Mouse (Mus musculus) adrenal gland (tissue): ENCODE data around the gene Actr8.

Experiments
- intact Hi-C: fragments of 180-260 bp; cut with DNase I; formaldehyde crosslinking; loops from one replicate; pipeline ENCODE4 v1.15.1; 2025
- long read RNA-seq, 2 experiments: library from polyadenylated mRNA; unstranded; transcript quantifications; one replicate each; pipeline ENCODE4 v2.0.0; 2020; ENCODE audit warnings: borderline replicate concordance in 1 of 2; ENCODE audit not compliant: insufficient replicate concordance in 1 of 2

The Actr8 gene
- long read RNA-seq, experiment 1, transcript Actr8-201 (13 exons, 2,119 nt) = major isoform, 33 of 36 reads
- long read RNA-seq, experiment 1, partial matches to known transcripts = 1 of 36 reads
- long read RNA-seq, experiment 1, other reads (novel, unspliced or antisense) = 1 of 36 reads
- long read RNA-seq, experiment 2, transcript Actr8-201 (13 exons, 2,119 nt) = major isoform, 37 of 47 reads
- long read RNA-seq, experiment 2, partial matches to known transcripts = 6 of 47 reads
- long read RNA-seq, experiment 2, other reads (novel, unspliced or antisense) = 0 of 47 reads

GRCm38 (mm10) chr14:29978254-29979204 lies at the start of gene Actr8:
Gene Actr8, plus strand, starts transcription at chr14:29978337.
- intact Hi-C loops = no loop called here

GRCm38 (mm10) chr14:29928966-29929365 lies 49.2 kb upstream of the Actr8 start:
- intact Hi-C loops = no loop called here

GRCm38 (mm10) chr14:29935516-29935915 lies 42.6 kb upstream of the Actr8 start:
- intact Hi-C loops = no loop called here

- intact Hi-C loops = no loop called here
These were observed 40.7 kb upstream of the Actr8 start for GRCm38 (mm10) chr14:29937466-29937865.

- intact Hi-C loops = loop anchor here (2.0 to 5.0 kb wide), 3 partner anchors 217 to 497 kb away; partner anchors contain the start of gene Cacna2d3
These were observed 38.4 kb upstream of the Actr8 start for GRCm38 (mm10) chr14:29939600-29940312.

GRCm38 (mm10) chr14:29940313-29940812 lies 37.8 kb upstream of the Actr8 start:
- intact Hi-C loops = loop anchor here (2.0 to 5.0 kb wide), 3 partner anchors 218 to 498 kb away; partner anchors contain the start of gene Cacna2d3

GRCm38 (mm10) chr14:29940877-29941276 lies 37.3 kb upstream of the Actr8 start:
- intact Hi-C loops = loop anchor here (2.0 to 5.0 kb wide), 3 partner anchors 219 to 498 kb away; partner anchors contain the start of gene Cacna2d3

- intact Hi-C loops = no loop called here
These were observed 31.3 kb upstream of the Actr8 start for GRCm38 (mm10) chr14:29946761-29947309.

GRCm38 (mm10) chr14:29950805-29951204 lies 27.3 kb upstream of the Actr8 start:
- intact Hi-C loops = no loop called here

- intact Hi-C loops = no loop called here
These were observed 20.7 kb upstream of the Actr8 start for GRCm38 (mm10) chr14:29957393-29957792.

GRCm38 (mm10) chr14:29967611-29968010 lies 10.5 kb upstream of the Actr8 start:
- intact Hi-C loops = no loop called here

- intact Hi-C loops = no loop called here
These were observed 9.9 kb upstream of the Actr8 start, which contains the start of gene Selenok for GRCm38 (mm10) chr14:29968075-29968821. Gene Selenok, plus strand, starts transcription at chr14:29968308.

GRCm38 (mm10) chr14:29971446-29971845 lies 6.7 kb upstream of the Actr8 start:
- intact Hi-C loops = no loop called here

- intact Hi-C loops = no loop called here
These were observed 6.1 kb upstream of the Actr8 start for GRCm38 (mm10) chr14:29971993-29972392.

GRCm38 (mm10) chr14:29976927-29977326 lies 1.2 kb upstream of the Actr8 start:
- intact Hi-C loops = no loop called here

- intact Hi-C loops = loop anchor here (10.0 kb wide), 1 partner anchor 494 kb away; the partner anchor contains the start of gene Dcp1a
These were observed 2.5 kb downstream of the Actr8 start for GRCm38 (mm10) chr14:29980447-29981205.

- intact Hi-C loops = loop anchor here (10.0 kb wide), 1 partner anchor 489 kb away; the partner anchor contains the start of gene Dcp1a
These were observed 8.0 kb downstream of the Actr8 start for GRCm38 (mm10) chr14:29986096-29986495.

GRCm38 (mm10) chr14:29987276-29987675 lies 9.1 kb downstream of the Actr8 start:
- intact Hi-C loops = loop anchor here (10.0 kb wide), 1 partner anchor 488 kb away; the partner anchor contains the start of gene Dcp1a

GRCm38 (mm10) chr14:29987739-29988138 lies 9.6 kb downstream of the Actr8 start:
- intact Hi-C loops = loop anchor here (10.0 kb wide), 1 partner anchor 487 kb away; the partner anchor contains the start of gene Dcp1a
